Mouse (Mus musculus) 3T3-L1 (cell line): Measurements from ENCODE around the gene Gigyf1.

Experiments used
- DNase-seq: peaks from one replicate; pipeline ENCODE4 v3.0.0-alpha.2; 2015; ENCODE audit warnings: low read depth, low spot score

Gigyf1 gene

DNA sequence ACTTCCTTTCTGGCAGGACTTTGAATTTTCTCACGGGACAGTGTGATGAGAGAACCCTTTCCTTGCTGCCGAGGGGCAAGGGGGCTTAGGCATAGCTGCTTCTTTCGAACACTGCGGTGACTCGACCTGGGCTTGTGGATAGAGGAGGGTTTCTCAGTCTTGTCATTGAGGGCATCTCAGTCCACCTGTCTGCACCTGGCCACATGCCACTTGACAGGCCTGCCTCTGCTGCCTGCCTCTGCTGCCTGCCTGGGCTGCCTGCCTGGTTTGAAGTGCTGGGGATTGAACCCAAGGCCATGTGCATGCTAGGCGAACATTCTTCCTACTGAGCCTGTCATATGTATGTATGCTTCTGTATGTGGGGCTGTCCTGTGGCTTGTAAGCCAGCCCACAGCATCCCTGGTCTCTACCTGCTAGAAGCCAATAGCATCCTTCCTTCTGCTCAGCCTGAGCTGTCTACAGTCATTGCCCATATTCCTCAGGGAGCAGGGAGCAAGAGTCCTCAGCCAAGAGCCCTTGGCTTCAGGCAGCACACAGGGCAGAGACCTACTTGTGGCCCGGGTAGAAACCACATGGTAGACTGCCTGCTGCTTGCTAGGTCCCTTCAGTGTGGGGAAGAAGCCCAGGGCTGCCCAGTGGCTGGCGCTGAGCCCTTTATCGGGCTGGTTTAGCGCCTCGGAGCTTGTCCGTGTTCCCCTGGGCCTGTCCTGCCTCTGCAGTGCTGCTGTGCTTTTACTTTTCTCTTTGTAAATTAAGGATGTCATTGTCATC is 4.2 kb upstream of the Gigyf1 start:
- no peak for DNase-seq

DNA sequence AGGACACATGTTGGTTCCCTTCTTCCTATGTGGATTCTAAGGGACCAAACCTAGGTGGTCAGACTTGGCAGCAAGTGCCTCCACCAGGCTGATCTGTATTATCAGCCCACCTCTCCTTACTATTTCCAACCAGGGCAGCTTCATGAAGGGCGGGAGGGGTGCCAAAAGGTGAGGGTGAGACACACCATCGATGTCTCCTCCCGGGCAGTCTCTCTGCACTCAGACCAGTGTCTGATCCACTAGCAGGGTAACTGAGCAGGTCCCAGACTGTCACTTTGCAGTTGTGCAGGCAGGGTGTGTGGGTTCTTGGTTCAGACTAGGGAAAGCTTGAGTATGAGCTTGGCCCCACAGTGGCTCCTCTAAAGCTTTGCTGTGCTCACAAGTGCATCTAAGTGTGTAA is 3.5 kb upstream of the Gigyf1 start:
- no peak for DNase-seq

DNA sequence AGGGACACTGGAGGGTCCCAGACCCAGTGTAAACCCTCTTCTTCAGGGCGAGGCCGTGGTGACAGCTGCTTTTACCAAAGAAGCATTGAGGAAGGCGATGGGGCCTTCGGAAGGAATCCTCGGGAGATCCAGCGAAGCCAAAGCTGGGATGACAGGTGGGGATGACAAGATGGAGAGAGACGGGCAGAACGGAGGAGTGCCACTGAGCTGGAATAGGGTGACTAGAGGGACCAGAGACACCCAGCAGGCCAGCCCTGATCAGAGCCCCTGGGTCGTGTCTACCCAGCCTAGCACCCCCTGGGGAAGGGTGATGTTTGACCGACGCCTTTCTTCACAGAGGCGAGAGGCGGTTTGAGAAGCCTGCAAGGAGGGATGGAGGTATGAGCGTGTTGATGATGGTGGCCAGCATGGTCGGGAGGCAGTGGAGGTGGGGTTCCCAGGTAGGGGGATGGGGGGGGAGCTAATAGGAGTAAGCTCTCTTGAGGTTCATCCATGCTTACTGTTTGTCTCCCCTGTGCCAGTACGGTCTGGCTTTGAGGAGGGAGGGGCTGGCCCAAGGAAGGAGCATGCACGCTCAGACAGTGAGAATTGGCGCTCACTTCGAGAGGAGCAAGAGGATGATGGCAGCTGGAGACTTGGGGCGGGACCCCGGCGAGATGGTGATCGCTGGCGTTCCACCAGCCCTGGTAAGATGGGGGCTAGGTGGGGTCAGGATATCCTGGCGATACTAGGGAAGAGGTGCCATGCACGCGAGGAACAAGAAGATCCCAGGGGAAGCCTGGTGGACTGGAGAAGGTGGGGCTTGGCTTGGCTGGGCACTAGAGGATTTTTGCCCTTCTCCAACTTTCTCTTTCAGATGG is 1.6 kb downstream of the Gigyf1 start:
- DNase-seq: no peak

GRCm38 (mm10) chr5:137521861-137522260 is 3.5 kb downstream of the Gigyf1 start:
- DNase-seq: no peak

GRCm38 (mm10) chr5:137522711-137523110 is 4.4 kb downstream of the Gigyf1 start:
- DNase-seq: no peak

GRCm38 (mm10) chr5:137523396-137524250 is 5.3 kb downstream of the Gigyf1 start:
- DNase-seq: no peak

- no peak for DNase-seq
These were observed 5.8 kb downstream of the Gigyf1 start for GRCm38 (mm10) chr5:137524251-137524515.

DNA sequence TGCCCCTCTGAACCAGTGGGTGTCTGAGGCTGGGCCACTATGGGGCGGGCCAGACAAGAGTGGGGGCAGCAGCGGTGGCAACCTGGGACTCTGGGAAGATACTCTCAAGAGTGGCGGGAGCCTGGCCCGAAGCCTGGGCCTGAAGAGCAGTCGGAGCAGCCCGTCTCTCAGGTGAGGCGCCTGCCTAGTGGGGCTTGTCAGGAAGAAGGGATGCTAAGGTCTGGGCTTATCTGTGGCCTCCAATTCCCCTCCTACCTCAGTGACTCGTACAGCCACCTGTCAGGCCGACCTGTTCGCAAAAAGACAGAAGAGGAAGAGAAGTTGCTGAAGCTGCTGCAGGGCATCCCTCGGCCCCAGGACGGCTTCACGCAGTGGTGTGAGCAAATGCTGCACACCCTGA is 6.3 kb downstream of the Gigyf1 start:
- no peak for DNase-seq

- no peak for DNase-seq
These were observed 7.2 kb downstream of the Gigyf1 start for GRCm38 (mm10) chr5:137525511-137525910.

GRCm38 (mm10) chr5:137526192-137526936 is 8.0 kb downstream of the Gigyf1 start:
- DNase-seq: peak; percentile 62

DNA sequence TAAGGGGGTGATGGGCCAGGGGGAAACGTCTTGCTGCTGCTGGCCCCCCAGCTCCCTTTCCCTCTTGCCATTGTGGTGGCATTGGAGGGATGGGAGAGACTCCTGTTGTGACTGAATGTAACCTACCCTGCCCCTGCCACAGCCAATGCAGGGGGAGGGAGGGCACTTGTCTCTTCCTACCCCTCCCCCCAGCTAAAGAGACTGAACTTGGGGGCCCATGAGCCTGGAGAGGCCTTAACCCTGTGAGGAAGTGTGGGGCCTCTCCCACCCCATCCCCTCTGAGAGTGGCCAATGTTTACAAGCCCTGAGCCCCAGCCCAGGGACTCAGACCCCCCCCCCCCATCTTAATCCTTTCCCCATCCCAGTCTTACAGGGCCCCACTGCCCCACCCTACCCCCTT is 9.1 kb downstream of the Gigyf1 start:
- DNase-seq: no peak

DNA sequence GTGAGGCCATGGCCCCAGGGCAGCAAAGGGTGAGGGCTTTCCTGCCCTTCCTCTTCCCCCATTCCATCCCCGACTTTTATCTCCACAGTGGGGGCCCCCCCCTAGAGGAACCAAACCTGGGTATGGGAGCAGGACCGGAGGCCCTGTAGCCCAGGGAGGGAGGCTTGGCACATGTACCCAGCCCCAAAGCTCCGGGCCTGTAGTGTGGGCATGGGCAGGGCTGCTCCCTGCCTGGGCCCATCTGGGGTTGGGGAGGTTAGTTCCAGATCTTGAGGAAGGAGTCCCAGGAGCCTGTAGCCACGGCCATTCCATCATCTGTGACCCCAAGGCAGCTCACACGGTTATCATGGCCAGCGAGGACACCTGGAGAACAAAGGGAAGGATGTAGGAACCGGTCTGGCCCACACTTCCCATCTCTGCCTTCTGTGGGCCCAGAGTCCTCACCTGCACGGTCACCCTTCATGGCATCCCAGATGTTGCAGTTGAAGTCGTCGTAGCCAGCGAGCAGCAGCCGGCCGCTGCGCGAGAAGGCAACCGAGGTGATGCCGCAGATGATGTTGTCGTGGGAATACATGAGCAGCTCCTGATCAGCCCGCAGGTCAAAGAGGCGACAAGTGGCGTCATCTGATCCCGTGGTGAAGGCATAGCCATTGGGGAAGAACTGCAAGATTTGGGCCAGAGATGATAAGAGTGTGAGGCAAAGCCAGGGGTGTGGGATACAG is 10.1 kb downstream of the Gigyf1 start:
- no peak for DNase-seq

GRCm38 (mm10) chr5:137529221-137529995 is 11.1 kb downstream of the Gigyf1 start:
- no peak for DNase-seq

GRCm38 (mm10) chr5:137530075-137530474 is 11.7 kb downstream of the Gigyf1 start:
- DNase-seq: no peak

DNA sequence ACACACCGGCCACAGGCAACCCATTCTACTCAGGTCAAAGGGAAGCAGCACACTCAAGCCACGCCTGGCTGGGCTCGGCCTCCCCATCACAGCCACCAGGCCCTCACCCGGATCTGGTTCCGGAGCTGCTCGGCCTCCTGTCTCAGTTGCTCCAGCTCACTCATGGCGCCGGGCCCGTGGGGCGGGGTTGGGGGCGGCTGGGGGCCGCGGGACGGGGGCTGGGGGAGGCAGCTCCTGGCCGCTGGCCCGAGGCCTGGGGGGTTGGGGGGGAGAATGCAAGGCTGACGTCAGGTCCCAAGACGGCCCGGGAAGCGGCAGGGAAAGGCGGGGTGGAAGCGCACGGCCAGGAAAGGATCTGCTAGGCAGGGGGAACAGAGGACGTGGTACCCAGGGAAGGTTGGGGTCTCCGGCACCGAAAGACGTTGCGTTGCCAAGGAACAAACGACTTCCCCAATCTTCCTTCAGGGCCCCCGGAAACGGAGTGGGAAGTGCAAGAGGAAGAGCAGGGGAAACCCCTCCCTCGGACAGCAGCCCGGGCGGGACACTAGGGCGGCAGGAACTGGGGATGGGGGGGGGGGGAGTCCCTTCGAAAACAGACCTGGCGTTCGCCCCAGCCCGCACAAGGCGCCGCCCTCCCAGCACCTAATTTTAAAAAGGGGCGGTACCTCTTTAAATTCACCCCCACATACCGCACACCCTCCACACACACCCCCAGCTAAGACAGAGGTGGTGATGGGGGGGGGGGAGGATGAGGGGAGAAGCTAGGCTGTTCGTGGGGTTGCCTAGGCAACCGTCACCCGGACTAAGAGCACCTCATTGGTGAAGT is 12.5 kb downstream of the Gigyf1 start:
- peak; percentile 86 for DNase-seq

DNA sequence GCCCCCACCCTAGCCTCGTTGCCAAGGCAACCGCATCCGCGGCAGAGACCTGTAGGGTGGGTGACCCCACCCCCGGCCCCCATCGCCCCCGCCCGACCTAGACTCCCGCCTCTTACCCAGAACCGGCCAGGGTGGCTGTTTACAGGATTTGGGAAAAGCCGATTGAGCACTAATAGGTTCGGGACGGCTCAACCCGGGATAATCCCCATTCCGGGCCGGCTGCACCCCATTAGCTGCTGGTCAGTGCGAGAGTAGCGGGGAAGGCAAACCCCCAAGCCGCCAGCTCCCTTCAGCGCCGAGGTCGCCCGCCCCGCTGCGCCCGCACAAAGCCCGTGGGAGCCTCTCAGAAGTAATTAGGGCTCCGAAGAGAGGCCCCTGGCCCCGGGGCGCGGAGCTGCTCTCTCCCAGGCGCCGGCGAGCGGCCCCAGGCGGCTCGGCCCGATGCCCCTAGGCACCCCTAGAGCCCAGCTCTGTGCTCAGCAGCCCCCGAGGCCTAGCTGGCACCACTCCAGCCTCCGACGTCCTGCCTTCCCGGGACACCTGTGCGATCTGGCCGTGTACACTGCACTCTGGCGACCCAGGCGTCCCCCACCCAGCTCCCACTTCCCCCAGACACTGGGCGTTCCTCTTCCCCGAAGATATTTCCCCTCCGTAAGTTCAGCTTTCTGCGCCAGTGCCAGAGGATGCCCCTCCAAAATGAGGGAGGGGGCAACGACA is 13.2 kb downstream of the Gigyf1 start:
- DNase-seq: peak; percentile 56

- peak; percentile 58 for DNase-seq
These were observed 13.9 kb downstream of the Gigyf1 start for GRCm38 (mm10) chr5:137532131-137532807.

- no peak for DNase-seq
These were observed 14.4 kb downstream of the Gigyf1 start for GRCm38 (mm10) chr5:137532808-137533116.
